Mouse (Mus musculus): ENCODE measurements around the gene Tns1.
"Not testable (repeated sequence)": the region's sequence is repeated elsewhere in the genome, so short reads cannot be mapped to it uniquely, and the experiment has no call there.

The Tns1 gene

DNA sequence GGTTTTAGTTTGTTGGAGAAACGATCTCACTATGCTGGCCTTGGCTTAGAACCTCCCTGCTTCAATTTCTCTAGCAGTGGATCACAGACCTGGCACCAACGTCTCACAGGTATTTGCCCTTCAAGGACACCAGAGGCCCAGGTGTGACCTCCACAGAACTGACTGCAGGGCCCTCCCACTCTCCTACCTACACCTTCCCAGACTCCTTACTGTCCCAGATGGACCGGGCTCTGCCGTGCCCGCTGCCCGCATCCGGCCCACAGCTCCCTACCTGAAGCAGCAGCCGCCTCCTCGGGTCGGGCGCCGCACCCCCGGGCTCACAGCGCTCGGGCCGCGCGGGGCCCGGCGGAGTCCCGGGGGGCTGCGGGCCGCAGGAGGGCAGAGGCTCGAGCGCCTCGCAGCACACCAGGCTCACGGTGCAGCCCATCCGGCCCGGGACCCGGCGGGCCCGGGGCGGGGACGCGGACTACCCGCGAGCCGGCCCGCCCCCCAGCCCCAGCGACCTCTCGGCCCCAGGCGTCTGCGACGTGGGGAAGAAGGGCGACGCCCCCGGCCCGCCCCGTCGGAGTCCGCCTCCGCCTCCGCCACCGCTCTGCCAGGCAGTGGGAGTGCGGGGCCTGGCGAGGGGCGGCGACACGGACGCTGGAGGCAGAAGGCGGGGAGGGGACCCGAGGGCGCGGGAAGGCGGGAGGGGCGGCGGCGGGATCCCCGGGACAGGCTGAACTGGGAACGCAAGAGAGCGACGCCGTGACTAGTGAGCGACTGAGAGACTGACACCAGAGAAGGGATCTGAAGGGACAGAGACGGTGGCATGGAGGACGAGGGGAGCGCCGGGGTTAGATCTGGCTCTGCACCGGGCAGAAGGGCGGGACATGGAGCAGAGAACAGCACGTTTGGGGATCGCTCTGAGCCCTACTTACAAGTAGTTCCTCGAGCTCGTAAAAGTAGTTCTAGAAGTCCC, at the start of gene Tns1:
Gene Tns1 (minus strand): TSS at position 429 of the 961 bp plus-strand sequence.
- DNase-seq (ENCODE audit: low read depth, low spot score), result no peak

DNA sequence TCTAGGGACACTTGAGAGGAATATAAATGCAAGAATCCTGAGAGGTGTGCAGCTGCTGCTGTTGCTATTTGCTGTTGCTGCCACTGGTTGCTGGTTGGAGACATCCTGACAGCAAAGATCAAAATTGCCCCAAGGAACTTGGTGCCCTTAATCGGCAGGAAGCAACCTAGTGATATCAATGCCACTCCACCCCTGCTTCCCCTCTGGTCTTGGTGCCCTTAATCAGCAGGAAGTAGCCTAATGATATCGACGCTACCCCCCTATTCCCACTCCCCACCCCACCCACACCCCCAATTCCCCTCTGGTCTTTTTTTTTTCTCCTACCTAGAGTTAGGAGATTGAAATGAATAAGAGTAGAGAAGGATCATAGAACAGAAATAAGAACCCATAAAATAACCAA, 48.5 kb upstream of the Tns1 start:
- DNase-seq (ENCODE audit: low read depth, low spot score), result no peak

DNA sequence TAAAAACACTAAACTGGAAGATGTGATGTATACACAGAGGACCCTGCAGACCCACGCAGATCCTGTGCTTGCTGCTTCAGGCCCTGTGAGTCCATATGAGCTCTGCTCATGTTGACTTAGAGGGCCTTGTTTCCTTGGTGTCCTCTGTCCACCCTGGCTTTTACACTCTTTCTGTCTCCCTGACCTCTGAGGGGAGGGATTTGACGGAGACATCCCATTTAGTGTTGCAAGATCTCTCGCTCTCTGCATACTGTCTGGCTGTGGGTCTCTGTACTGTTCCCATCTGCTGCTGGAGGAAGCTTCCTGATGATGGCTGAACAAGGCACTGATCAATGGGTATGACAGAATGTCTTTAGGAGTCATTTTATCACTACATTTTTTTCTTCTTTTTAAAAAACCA, 45.5 kb upstream of the Tns1 start:
- DNase-seq (ENCODE audit: low read depth, low spot score), result no peak

DNA sequence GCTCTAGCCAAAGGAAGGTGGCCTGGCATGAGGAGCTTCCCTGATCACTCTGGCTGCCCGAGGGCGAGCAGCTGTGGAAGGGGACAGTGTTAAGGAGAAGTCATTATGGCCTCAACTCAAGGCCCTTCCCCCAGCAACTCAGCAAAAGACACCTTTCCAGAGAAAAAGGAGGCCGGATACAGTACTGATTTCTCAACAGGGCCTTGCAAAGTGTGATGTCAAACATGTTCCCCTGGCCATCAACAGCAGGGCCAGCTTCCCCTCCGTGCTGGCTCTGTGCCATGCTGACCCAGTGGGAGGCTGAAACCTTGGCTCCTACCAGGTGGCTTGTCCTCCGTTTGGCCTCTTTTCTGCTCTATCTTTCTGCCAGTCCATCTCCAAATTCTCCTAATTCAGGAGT, 42.9 kb upstream of the Tns1 start:
- no peak for DNase-seq (ENCODE audit: low read depth, low spot score)

DNA sequence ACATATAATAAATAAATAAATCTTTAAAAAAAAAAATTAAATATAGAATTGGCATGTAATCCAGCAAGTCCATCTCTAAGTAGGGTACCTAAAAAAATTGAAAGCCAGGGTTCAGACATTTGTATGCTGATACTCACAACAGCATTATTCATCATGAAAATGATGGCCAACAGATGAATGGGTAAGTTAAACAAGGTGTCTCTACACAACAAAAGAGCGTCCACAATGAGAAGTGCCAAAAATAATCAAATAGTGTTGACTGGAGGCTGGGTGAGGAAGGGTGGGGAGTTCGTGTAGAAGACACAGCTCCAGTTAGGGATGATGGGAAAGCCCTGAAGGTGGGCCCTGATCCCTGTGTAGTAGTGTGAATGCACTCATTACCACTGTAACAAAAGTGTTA, 35.8 kb upstream of the Tns1 start:
- no peak for DNase-seq (ENCODE audit: low read depth, low spot score)

DNA sequence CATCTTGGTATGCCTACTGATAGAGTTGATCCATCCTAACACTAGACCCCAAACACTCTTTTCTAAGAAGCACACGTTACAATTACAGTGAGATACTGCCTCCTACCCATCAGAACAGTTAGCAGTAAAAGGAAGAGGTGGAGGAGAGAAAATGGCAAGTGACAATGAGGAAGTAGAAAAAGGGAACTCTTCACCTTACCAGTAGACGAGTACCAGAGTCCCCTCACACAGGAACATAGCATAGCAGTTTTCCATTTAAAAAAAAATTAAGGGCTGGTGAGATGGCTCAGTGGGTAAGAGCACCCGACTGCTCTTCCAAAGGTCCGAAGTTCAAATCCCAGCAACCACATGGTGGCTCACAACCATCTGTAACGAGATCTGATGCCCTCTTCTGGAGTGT, 35.4 kb upstream of the Tns1 start:
- DNase-seq (ENCODE audit: low read depth, low spot score), result not testable (repeated sequence)

DNA sequence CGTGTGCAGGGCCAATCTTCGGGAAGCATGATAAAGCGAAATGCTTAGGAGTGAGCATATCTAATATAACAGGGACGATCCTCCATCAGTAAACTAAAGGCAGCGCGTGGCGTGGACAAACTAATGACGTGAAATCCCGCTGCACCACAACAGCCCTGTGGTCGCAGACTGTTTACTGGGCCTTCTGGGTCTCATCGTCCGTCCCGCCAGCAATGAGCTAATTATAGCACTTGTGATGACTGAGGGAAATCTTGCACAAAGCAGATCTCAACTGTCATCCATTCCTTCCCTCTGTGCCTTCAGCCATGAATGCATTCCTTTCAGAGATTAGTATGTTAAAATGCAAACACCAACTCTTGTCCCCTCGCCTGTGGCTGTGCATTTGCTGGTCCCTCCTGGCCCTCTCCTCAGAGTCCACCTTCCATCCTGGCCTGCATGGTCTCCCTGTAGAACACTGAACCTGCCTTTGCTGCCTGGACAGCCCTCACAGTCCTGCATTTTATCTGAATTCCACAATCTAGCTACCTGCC, 32.2 kb upstream of the Tns1 start:
- DNase-seq (ENCODE audit: low read depth, low spot score), result no peak

DNA sequence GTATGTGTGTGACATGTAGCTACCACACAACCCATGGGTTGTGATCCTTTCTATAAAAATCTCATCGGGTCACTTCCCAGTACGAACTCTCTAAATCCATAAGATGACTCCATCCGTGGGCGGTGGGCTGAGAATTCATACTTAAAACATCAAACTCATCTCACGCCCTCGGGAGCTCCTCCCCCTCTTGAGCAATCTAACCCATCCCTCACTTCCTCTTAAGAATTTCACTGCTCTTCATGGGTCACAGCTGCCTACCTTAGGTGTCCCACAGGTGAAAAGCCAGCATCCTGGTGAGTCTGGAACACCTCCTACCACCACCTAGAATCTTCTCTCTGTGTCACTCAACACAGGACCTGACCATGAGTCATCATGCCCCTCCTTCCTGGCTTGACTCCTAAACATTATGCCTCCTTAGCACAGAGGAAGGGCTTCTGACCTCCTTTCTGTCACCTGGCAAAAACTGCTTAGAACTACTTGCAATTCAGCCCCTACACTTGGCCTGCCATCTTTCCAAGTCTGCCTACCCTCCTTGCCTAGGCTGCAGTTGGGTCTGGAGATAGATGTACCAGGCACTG, 31.3 kb upstream of the Tns1 start:
- DNase-seq (ENCODE audit: low read depth, low spot score), result no peak

DNA sequence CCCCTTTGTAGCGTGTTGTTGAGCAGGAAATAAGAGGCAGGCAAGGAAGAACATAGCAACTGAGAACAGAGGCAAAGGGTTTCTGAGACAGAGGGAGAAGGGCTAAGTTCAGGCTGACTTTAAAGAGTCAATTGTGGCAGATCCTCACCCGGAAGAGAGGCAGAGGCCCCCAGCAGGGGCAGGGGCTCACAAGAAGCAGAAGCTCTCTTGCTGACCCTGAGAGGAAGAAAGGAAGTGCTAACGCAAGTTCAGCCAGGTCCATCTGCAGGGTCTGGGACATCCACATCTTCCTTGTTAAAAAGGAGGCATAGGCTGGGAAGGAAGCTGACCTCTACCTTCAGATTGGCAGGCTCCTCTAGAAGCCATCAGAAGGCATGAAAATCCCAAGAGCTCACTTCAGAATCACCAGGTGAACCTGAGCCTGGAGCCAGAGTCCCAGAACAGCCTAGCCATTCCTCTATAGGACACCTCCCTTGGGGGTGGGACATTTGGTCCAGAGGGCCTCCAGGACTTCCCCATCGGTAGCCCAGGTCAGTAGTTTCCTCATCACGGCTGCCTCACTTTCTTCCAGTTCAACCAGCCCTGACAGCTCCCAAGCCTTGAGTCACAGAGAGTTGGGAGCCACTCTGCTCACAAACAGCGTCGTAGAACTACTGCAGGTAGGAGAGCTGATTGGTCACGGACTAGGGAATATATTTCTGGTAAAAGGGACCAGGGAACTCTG, 29.4 kb upstream of the Tns1 start, which contains the start of gene Cxcr2:
Gene Cxcr2 (plus strand): TSS at position 529 of the 724 bp plus-strand sequence.
- DNase-seq (ENCODE audit: low read depth, low spot score), result no peak

DNA sequence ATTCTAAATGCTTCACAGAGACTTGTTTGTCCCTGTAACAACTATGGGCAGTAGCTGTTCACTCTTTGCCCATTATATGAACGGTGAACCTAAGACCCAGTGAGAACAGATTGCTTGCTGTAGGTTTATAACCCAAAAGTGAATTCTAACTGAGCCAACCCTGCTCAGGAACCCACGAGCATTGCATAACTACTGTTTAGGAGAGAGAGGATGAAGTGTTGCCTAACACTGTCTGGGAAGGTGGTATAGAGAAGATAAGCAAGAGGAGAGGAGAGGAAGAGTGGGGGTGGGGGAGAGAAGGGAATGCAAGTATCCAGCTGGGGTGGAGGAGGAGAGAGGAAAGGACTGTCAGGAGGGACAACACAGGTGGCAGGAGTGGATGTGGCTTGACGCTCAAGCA, 26.8 kb upstream of the Tns1 start:
- no peak for DNase-seq (ENCODE audit: low read depth, low spot score)

DNA sequence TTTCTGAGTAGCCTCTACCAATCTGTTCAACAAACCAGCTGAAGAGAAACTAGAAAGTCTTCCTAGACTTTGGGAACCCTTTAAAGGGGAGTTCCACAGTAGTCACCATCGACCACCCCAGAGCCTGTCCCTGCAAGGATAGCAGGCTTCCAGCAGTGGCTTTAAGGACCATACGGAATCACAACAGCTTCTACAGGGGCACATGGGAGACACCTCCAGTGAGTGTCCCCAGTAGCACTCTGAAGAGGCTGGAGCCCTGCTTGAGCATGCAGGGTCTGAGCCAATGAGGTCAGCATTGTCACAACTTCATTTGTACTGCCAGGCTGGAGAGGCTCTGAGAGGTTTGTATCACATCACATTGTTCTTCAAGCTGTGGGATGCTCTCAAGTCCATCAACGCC, 25.9 kb upstream of the Tns1 start:
- DNase-seq (ENCODE audit: low read depth, low spot score), result no peak

DNA sequence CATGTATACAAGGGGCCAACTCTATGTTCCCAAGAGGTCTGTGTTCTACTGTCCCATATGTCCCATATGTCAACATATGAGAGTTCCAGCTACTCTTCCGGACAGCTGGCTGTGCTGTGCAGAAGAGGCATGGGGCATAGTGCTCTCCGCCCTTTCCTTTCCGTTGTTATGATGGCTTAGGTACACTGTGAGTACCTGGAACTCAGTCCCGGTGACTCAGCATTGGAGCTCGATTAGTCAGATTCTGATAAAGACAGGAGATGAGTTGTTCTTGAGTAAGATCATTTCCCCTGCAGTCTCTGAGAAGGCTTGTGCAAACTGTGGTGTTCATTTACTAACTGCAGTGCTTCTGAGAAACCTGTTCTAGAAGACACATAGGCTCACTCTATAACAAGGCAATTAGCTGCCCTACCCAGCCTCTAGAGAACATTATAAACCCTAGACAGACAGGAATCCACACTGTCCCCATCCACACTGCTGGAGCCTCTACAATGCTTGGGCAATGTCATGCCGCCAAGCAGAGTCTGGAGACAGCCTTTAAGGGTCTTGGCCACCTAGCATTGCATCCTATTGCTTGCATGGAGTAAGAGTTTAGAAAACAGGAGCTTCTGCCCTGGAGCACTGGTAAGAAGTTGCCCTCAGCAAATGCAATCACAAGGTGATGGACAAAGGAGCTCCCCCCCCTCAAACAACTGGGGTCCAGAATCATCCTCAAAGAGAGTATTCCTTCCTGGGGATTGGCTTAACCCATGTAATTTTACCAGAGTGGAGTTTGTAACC, 25.0 kb upstream of the Tns1 start:
- no peak for DNase-seq (ENCODE audit: low read depth, low spot score)

DNA sequence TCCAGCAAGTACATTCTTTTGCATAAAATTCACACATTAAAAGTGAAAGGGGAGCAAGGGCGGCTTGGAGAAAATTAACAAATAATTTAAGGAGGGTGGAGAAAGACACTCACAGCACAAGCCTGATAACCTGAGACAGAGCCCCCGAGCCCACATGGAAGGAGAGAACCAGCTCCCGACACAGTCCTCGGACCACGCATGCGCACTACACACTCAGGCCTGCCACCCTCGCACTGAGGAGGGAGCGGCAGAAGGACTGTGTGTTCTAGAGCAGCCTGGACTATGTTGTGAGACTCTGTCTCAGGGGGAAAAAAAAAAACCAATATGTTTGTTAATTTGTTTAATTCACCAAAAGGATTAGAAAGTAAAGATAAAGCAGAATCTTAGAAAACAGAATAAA, 17.5 kb upstream of the Tns1 start:
- DNase-seq (ENCODE audit: low read depth, low spot score), result no peak

DNA sequence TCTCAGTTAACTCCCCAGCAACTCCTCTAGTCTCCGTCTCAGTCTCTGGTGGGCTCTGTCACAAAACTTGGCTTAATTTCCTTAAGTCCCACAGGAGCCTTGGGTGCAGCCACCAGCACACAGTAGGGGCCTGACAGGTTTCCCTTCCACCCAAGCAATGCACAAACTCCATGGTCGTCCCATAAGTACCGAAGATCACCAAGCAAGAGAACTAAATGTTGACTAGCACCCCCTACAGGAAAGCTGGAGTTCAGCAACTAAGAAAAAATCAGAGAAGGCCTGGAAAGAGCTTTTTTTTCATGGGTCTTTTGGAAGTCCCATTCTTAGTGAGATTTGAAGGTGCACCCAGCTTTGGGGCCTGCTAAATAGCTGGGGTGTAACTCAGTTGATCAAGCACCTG, 15.2 kb upstream of the Tns1 start:
- DNase-seq (ENCODE audit: low read depth, low spot score), result no peak

DNA sequence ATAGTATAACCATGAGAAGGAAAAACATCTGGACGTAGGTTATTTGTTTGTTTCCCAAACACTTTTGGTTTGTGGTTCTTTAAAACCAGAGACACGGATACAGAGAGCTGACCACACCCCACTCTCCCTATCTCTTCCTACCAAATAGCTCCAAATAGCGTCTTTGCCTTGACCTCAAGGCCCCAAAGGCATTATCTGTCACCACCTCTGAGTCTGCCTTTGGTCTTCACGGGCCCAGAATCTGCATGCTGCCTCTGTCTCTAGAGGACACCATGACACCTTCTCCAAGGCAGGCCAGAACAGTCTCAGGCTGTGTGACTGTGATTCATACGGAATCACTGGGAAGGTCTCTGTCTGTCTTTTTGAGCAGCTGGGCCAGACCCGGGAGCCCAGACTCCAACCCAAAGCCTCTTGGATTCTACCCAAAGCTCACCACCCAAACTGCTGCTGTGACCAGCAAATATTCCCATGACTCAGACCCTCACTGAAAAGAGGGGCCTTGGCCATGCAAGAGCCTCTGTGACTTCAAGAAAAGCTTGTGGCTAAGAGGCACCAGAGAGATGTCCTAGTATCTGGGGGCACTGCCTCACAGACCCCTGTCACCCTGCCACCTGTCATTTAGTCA, 11.2 kb upstream of the Tns1 start:
- DNase-seq (ENCODE audit: low read depth, low spot score), result no peak

DNA sequence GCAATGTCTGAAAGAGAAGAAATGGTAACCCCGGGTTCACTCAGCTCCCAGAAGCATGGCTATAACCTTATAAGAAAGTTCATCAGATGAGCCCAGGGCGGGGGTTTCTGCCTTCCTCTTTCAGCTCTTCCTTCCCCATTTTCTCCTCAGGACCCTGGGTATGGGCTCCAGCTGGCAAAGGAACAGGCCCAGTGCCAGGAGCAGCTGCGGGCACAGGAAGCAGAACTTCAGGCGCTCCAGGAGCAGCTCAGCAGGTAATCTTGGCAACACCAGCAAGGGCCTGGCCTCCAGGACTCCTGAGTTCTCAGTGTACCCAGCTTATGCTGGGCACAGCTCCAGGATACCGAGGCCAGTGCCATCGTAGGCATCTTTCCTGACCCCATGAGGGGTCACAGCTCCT, 9.7 kb upstream of the Tns1 start:
- no peak for DNase-seq (ENCODE audit: low read depth, low spot score)

DNA sequence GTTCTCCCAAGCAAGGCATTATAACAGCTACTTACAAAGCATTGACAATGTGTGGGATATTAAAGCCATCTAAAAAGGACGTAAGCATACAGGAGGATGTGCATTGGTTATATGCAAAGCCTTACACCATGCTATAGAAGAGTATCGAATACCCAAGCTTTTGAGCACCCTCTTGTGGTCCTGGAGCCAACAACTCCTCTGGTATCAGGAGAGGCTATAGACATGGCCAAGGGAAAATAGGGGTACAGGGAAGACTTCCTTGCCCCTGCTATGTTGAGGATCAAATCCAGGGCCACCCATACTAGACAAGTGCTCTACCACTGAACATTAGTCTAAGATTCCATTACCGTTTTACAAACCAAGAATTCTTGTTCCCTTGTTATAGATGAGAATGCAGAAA, 7.8 kb upstream of the Tns1 start:
- no peak for DNase-seq (ENCODE audit: low read depth, low spot score)

DNA sequence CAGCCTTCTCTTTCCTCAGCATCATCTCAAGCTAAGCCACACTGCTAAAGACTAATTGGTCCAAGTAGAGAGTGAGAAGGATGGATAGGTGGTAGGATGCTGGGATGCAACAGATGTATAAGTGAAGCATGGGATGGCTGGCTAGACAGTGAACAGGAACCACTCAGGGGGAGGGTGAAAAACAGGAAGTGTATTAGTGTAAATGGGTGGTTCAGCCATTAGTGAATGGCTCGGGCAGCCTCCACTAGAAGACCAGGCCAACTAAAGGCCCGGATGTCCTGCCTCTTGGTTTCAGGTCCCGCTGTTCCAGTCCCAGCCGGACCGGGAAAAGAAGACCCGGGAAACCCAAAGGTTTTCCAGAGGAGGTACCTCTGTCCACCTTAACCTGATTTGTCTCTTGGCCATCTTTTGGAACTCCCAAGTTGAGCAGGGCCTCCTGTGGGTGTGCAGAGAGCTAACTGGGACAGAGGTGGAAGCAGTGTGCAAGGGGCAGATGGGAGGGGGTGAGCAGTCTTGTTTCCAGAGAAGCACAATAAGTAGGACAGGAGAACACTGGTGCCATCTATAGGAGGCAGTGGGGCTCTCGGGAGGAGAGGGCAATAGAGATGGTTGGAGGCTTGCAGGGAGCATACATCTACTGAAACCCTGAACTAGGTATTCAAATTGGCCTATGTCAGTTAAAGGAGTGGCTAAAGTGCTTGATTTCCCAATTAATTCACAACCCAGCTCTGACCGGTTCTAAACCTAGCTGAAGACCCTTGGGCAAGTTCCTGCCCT, 6.8 kb upstream of the Tns1 start:
- DNase-seq (ENCODE audit: low read depth, low spot score), result no peak

DNA sequence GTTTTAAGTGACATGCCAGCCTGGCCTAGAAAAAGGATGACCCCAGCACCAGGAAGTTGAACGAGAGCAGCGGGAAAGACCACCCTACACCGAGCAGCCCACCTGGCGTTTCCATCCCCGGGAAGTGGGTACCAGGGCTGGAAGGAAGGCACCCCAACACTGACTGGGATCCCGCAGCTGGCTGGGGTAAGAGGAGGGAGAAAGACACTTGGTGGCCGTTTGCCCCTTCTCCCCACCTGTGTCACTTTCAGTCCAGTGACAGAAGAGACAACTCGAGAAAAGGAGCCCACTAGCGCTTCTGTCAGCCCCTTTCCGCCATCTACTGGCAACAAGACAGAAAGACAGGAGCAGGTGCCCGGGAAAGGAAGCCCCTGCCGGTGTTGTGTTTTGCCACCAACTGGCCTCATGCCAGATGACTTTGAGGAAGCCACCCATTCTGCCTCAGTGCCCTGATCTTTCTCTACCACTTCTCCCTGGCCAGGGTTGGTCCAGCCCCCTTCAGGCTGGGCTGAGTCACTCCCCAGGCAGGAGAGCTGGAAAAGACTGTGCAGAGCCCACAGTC, 823 bp upstream of the Tns1 start, which contains the start of gene Rufy4:
Gene Rufy4 (plus strand): TSS at position 551 of the 562 bp plus-strand sequence.
- no peak for DNase-seq (ENCODE audit: low read depth, low spot score)

DNA sequence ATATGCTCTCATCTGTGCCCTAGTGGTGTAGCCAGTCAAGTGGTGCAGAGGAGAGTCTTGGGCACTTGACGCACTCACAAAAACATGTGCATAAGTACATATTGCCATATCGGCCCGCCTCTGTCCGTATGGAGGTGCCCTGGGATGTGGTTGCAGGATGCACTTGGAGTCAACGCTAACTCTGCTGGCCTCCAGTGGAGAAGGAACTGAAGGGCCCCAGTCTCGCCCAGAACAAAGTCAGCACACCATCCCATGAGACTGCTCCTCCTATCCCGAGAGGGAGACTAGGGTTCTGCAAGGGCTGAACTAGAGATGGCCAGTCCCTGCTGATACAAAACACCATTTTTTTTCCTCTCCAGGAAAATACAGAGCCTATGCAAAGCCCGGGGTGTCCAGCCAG, 1.0 kb downstream of the Tns1 start:
- DNase-seq (ENCODE audit: low read depth, low spot score), result no peak
